Comparison of ENCODE assay signal across 9 mouse cellular contexts in the genomic region with DNA sequence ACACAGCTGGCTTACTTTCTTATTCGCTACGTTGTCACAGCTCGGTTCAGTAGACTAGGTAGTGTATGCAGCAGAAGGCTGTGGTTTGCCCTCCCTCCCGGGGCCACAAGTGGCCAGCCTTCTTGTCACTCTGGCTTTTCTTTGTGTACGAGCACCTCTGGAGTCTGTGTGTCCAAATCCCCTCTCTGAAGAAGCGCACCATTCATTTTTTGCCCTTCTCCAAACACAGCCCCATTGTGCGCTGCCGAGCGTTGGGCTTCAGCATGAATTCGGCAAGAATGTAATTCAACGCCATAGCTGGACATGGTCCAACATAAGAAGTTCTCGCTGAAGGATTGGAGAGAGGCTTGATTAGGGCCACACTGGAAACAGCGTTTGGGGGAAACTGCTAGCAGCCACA. TPM values are rescaled to one million over a fixed set of nuclear protein-coding genes. Genes with fewer than 3 reads are reported as not detected.
DNase-seq lines count a peak whose midpoint lies in the region; ATAC-seq lines count a peak whose summit lies in the region.
"Had no signal": no experiment of that assay in that cellular context is flagged by ENCODE, and none has a peak within 500 bp of the region (broad histone marks: within the 10 kb centered on the region; RNA-seq: fewer than 3 reads in every experiment).

No protein-coding gene starts in this region.

- H3K36me3 ChIP-seq in forebrain, embryonic 11.5 days (ENCODE audit: control insufficient read depth, insufficient read depth, low read length) = no peaks in the 10 kb centered on the region
- H3K36me3 ChIP-seq in forebrain, embryonic 10.5 days (replicated peaks) = no peaks in the 10 kb centered on the region
- no peaks in the 10 kb centered on the region for H3K36me3 ChIP-seq in neural tube, embryonic 11.5 days (ENCODE audit: control insufficient read depth, insufficient read depth, low read length)
- H3K36me3 ChIP-seq in lung, embryonic 16.5 days (ENCODE audit: control insufficient read depth, insufficient read depth, low read length) = no peaks in the 10 kb centered on the region

- H3K9me3 ChIP-seq in forebrain, embryonic 11.5 days (ENCODE audit: control insufficient read depth, low read length) = no peaks in the 10 kb centered on the region
- H3K9me3 ChIP-seq in forebrain, embryonic 10.5 days = no peaks in the 10 kb centered on the region; the same call in 1 of the 2 replicates
- no peaks in the 10 kb centered on the region for H3K9me3 ChIP-seq in neural tube, embryonic 11.5 days (ENCODE audit: control insufficient read depth, low read length)
- H3K9me3 ChIP-seq in lung, embryonic 16.5 days (ENCODE audit: control insufficient read depth, low read length) = no peaks in the 10 kb centered on the region

- intact Hi-C loops in left cerebral cortex, postnatal 10 days (cut with DNase I) = no loop called here

- no peak overlapping the region for H3K9ac ChIP-seq in forebrain, embryonic 11.5 days (ENCODE audit: low read length)
- H3K9ac ChIP-seq in neural tube, embryonic 11.5 days (ENCODE audit: low read length) = no peak overlapping the region
- 0 out of 2 replicates have a peak overlapping the region, but pooled peaks have one; percentile 3 for H3K9ac ChIP-seq in lung, embryonic 16.5 days (ENCODE audit: low read length)

- H3K4me2 ChIP-seq in forebrain, embryonic 11.5 days (ENCODE audit: low read depth, low read length, severe bottlenecking) = no peak overlapping the region
- no peak overlapping the region for H3K4me2 ChIP-seq in neural tube, embryonic 11.5 days (ENCODE audit: low read depth)
- H3K4me2 ChIP-seq in lung, embryonic 16.5 days (ENCODE audit: low read depth, low read length) = peak overlapping the region; percentile 58

- H3K27me3 ChIP-seq in forebrain, embryonic 11.5 days (ENCODE audit: control insufficient read depth, insufficient read depth, low read length) = no peaks in the 10 kb centered on the region
- no peaks in the 10 kb centered on the region for H3K27me3 ChIP-seq in forebrain, embryonic 10.5 days (ENCODE audit: poor library complexity, severe bottlenecking)
- no peaks in the 10 kb centered on the region for H3K27me3 ChIP-seq in neural tube, embryonic 11.5 days (ENCODE audit: control insufficient read depth, insufficient read depth, low read length)
- H3K27me3 ChIP-seq in lung, embryonic 16.5 days (ENCODE audit: control insufficient read depth, insufficient read depth, low read depth, low read length) = no peaks in the 10 kb centered on the region

- no peak overlapping the region for H3K4me3 ChIP-seq in forebrain, embryonic 11.5 days (ENCODE audit: low read depth, low read length)
- H3K4me3 ChIP-seq in forebrain, embryonic 10.5 days = no peak overlapping the region
- no peak overlapping the region for H3K4me3 ChIP-seq in neural tube, embryonic 11.5 days (ENCODE audit: low read depth, low read length)
- peak overlapping the region; percentile 44 for H3K4me3 ChIP-seq in lung, embryonic 16.5 days (ENCODE audit: low read length)
- H3K4me3 ChIP-seq: erythroblast, embryonic 14.5 days had no signal

- ATAC-seq in forebrain, embryonic 11.5 days (replicated peaks; ENCODE audit: low FRiP score) = peak; percentile 67
- ATAC-seq in neural tube, embryonic 11.5 days (ENCODE audit: insufficient read depth, low FRiP score, low TSS enrichment) = no peak
- peak; percentile 79 for ATAC-seq in lung, embryonic 16.5 days (ENCODE audit: low read depth)

- no peaks in the 10 kb centered on the region for H3K4me1 ChIP-seq in forebrain, embryonic 11.5 days (replicated peaks; ENCODE audit: control insufficient read depth, insufficient read depth, low read length)
- peaks cover 7% of the 10 kb centered on the region for H3K4me1 ChIP-seq in forebrain, embryonic 10.5 days
- no peaks in the 10 kb centered on the region for H3K4me1 ChIP-seq in neural tube, embryonic 11.5 days (ENCODE audit: control insufficient read depth, insufficient read depth, low read length)
- H3K4me1 ChIP-seq in lung, embryonic 16.5 days (replicated peaks; ENCODE audit: control insufficient read depth, insufficient read depth, low read length) = no peaks in the 10 kb centered on the region

- WGBS in forebrain, embryonic 11.5 days = 46% methylated on average over 13 of the region's 13 CpGs
- 60% methylated on average over 13 of the region's 13 CpGs for WGBS in forebrain, embryonic 10.5 days
- 69% methylated on average over 13 of the region's 13 CpGs for WGBS in neural tube, embryonic 11.5 days
- WGBS in lung, embryonic 16.5 days = 23% methylated on average over 13 of the region's 13 CpGs

- no peak for DNase-seq in forebrain, embryonic 11.5 days (ENCODE audit: low spot score)
- no peak for DNase-seq in forebrain, embryonic 10.5 days (ENCODE audit: extremely low spot score, low spot score)
- DNase-seq in neural tube, embryonic 11.5 days (ENCODE audit: low spot score) = peak; percentile 48
- DNase-seq in neural tube, embryonic 10.5 days (ENCODE audit: extremely low spot score, low spot score) = no peak
- DNase-seq in thymus, postnatal 0 days (ENCODE audit: low spot score) = no peak
- no peak for DNase-seq in left cerebral cortex, postnatal 10 days (ENCODE audit: extremely low spot score in 1 of 2, low spot score in 2 of 2)
- no peak for DNase-seq in cerebellum, adult 11 months

- no peak overlapping the region for H3K27ac ChIP-seq in forebrain, embryonic 11.5 days (ENCODE audit: low read depth, low read length)
- H3K27ac ChIP-seq in forebrain, embryonic 10.5 days = no peak overlapping the region
- no peak overlapping the region for H3K27ac ChIP-seq in neural tube, embryonic 11.5 days (ENCODE audit: low read depth, low read length)
- peak overlapping the region; percentile 43; the same call in 1 of the 2 replicates for H3K27ac ChIP-seq in lung, embryonic 16.5 days (ENCODE audit: low read length)

RNA-seq across cellular contexts. Expression of a gene that starts 45.0 kb away (rescaled TPM):
- 28.2 and 29.7 TPM in 2 replicates for polyA plus RNA-seq in forebrain, embryonic 11.5 days (2014; fragmentation: Nextera tagmentation; extraction: Ambion mirVana)
- polyA plus RNA-seq in forebrain, embryonic 10.5 days (2016; fragmentation: Nextera tagmentation; extraction: Ambion mirVana) = 23.9 and 27.5 TPM in 2 replicates
- polyA plus RNA-seq in neural tube, embryonic 11.5 days (2014; fragmentation: Nextera tagmentation; extraction: Ambion mirVana) = 29.3 and 31.0 TPM in 2 replicates
- 38.2 and 39.3 TPM in 2 replicates for polyA plus RNA-seq in lung, embryonic 16.5 days (2015; fragmentation: Nextera tagmentation; extraction: Ambion mirVana)
- polyA plus RNA-seq in thymus, postnatal 0 days (2015; fragmentation: Nextera tagmentation; extraction: Ambion mirVana) = 16.8 and 17.9 TPM in 2 replicates
- total RNA-seq in left cerebral cortex, postnatal 10 days (2021) = 10 to 100 TPM; 10.9 to 11.3 TPM
